Mouse (Mus musculus) stomach, postnatal 0 days (tissue): ENCODE results near the gene Sirt1.

Experiments
- CTCF ChIP-seq: IDR thresholded peaks from 2 replicates; pipeline ENCODE4 v1.5.1; 2016; ENCODE audit warnings: antibody characterized with exemption, low read depth, mild to moderate bottlenecking, moderate library complexity
- EP300 ChIP-seq: optimal IDR thresholded peaks from 2 replicates; pipeline ENCODE3; 2016; ENCODE audit warnings: antibody characterized with exemption

DNA sequence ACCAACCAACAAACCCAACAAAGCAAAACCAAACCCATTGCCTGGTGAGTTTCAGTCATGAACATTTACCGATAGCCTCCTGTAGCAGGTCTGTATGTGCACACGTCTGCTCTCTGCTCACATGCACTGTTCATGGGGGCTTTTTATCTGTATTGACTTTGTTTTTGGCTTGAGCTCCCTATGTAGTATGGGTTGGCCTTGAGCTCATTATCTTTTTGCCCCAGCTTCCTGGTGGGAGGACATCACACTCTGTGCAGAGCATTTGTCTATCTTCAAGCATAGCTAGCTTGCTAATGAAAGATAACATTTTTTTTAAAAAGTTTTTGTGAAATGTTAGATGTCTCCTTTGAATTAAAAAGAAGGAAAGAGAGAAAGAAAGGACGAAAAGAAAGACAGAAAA is 104.5 kb downstream of the Sirt1 start:
- TF ChIP-seq EP300 (no peak), CTCF (no peak)
